Mouse (Mus musculus) MEL (cell line): ENCODE measurements at regions not wholly inside any gene's neighbourhood (a gene's known extent, or its start where the extent isn't known, plus 50 kb on each side); places are given as distances from the start of the nearest gene placed in this dataset.

ENCODE experiments used
- CTCF ChIP-seq, 3 experiments: IDR thresholded peaks in 2 of 3; conservative IDR thresholded peaks in 1 of 3; 2 replicates each; pipeline ENCODE4 v1.5.1; 2011 to 2012; ENCODE audit warnings: low read length in 3 of 3, low read depth in 2 of 3, mild to moderate bottlenecking in 2 of 3, improper control_type of control experiment in 1 of 3, inconsistent platforms in 1 of 3, mixed read lengths in 1 of 3, moderate library complexity in 1 of 3; ENCODE audit not compliant: control insufficient read depth in 1 of 3, insufficient read depth in 1 of 3, poor library complexity in 1 of 3, severe bottlenecking in 1 of 3
- GABPA ChIP-seq: IDR thresholded peaks from 2 replicates; pipeline ENCODE4 v1.6.1; 2012; ENCODE audit warnings: low read depth, mild to moderate bottlenecking, inconsistent platforms, low read length, improper control_type of control experiment, moderate library complexity
- HCFC1 ChIP-seq: IDR thresholded peaks from 2 replicates; pipeline ENCODE4 v1.6.1; 2012; ENCODE audit warnings: low read depth, mild to moderate bottlenecking, inconsistent platforms, low read length, improper control_type of control experiment, moderate library complexity
- MAZ ChIP-seq: IDR thresholded peaks from 2 replicates; pipeline ENCODE4 v1.6.1; 2012; ENCODE audit warnings: low read depth, mild to moderate bottlenecking, inconsistent platforms, low read length, improper control_type of control experiment
- NRF1 ChIP-seq: IDR thresholded peaks from 2 replicates; pipeline ENCODE4 v1.6.1; 2014; ENCODE audit warnings: low read depth, mild to moderate bottlenecking, inconsistent platforms, low read length, improper control_type of control experiment, moderate library complexity; ENCODE audit not compliant: poor library complexity, insufficient read depth, severe bottlenecking
- POLR2A ChIP-seq, 2 experiments: IDR thresholded peaks; 2 replicates each; pipeline ENCODE4 v1.6.1; 2011 to 2012; ENCODE audit warnings: low read length in 2 of 2, mild to moderate bottlenecking in 2 of 2, control low read depth in 1 of 2, improper control_type of control experiment in 1 of 2, low read depth in 1 of 2, moderate library complexity in 1 of 2; ENCODE audit not compliant: control insufficient read depth in 1 of 2, insufficient read depth in 1 of 2, poor library complexity in 1 of 2
- USF1 ChIP-seq: IDR thresholded peaks from 2 replicates; pipeline ENCODE4 v1.6.1; 2014; ENCODE audit warnings: low read depth, mild to moderate bottlenecking, inconsistent platforms, low read length, improper control_type of control experiment, moderate library complexity
- ZC3H11A ChIP-seq: IDR thresholded peaks from 2 replicates; pipeline ENCODE4 v1.6.1; 2012; ENCODE audit warnings: low read depth, mild to moderate bottlenecking, inconsistent platforms, low read length, improper control_type of control experiment

- TF ChIP-seq NRF1 (no peak), POLR2A (IDR thresholded peaks at IDR 0.05; ENCODE audit: control insufficient read depth in 1 of 2, insufficient read depth in 1 of 2, low read depth in 1 of 2, low read length in 2 of 2, poor library complexity in 1 of 2) (no peak), CTCF (IDR thresholded peaks at IDR 0.05 in 2 of 3, conservative IDR thresholded peaks at IDR 0.05 in 1 of 3; ENCODE audit: control insufficient read depth in 1 of 3, insufficient read depth in 1 of 3, low read depth in 2 of 3, low read length in 3 of 3, poor library complexity in 1 of 3, severe bottlenecking in 1 of 3) (no peak), ZC3H11A (no peak), MAZ (no peak), GABPA (no peak), HCFC1 (no peak), USF1 (no peak)
Measured at GRCm38 (mm10) chr5:149842491-149842890, 164.5 kb downstream of the B3glct start.
